Mouse (Mus musculus): ENCODE measurements at regions not wholly inside any gene's neighbourhood (a gene's known extent, or its start where the extent isn't known, plus 50 kb on each side); places are given as distances from the start of the nearest gene placed in this dataset.

- Histone ChIP-seq H3ac (ENCODE audit: control insufficient read depth, insufficient read length, low read depth) (no peak overlapping the region), H3K4me3 (ENCODE audit: insufficient read depth, poor library complexity, severe bottlenecking) (no peak overlapping the region)
These were observed 53.1 kb upstream of the Sestd1 start for GRCm38 (mm10) chr2:77333394-77334079.

More at GRCm38 (mm10) chr2:77333394-77334079, 53.1 kb upstream of the Sestd1 start:
- Histone ChIP-seq H3K79me2 (ENCODE audit: control insufficient read depth, insufficient read depth) (no peaks in the 10 kb centered on the region), H3K79me3 (ENCODE audit: low read depth) (no peaks in the 10 kb centered on the region), H3K36me3 (ENCODE audit: control insufficient read depth, insufficient read depth) (no peaks in the 10 kb centered on the region), H3K27me3 (ENCODE audit: control insufficient read depth, insufficient read depth, insufficient read length) (no peaks in the 10 kb centered on the region)
- no peak for TF ChIP-seq CEBPB (IDR thresholded peaks at IDR 0.05; ENCODE audit: low read depth)

Measured in C2C12 (cell line).